Mouse (Mus musculus) hematopoietic stem cell, adult 5-6 weeks (primary cell): ENCODE data around the gene Olfr834. TPM values are rescaled to one million over a fixed set of nuclear protein-coding genes. Genes with fewer than 3 reads are reported as not detected.

Source experiments
- ATAC-seq, 2 experiments: fragments of 125-278 bp in 1 of 2; replicated peaks in 1 of 2; 2 replicates each; pipeline ENCODE4 v1.8.0; 2016 to 2017; ENCODE audit warnings: inconsistent platforms in 2 of 2, mild to moderate bottlenecking in 2 of 2, moderate number of reproducible peaks in 2 of 2, low read depth in 1 of 2, moderate TSS enrichment in 1 of 2; ENCODE audit not compliant: low FRiP score in 2 of 2, poor library complexity in 2 of 2, severe bottlenecking in 2 of 2, insufficient read depth in 1 of 2, low TSS enrichment in 1 of 2
- total RNA-seq: library from RNA; stranded (forward); fragments of 172-1452, 232-1000 nt; gene quantifications from 2 replicates; pipeline ENCODE4 v1.2.3, GENCODE M21; 2017

The Olfr834 gene
- total RNA-seq: not detected in 2 replicates

DNA sequence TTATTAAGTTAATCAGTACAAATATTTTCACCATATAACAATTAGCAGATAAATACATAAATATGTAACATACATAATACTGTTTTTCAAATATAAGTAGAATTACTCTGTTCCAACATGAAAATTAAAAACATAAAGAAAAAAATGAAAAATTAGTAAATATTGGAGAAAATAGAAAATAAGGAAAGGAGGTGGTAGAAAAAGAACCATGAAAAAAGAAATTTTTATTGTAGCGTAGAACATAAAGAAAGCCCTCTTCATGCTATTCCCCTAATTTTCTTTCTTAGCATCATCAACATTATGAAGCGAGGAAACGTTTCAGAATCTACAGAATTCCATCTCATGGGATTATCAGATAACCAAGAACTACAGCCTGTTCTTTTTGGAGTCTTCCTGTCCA lies at the start of gene Olfr834:
TSS of gene Olfr834 (plus strand) at position 301 of the 400 bp plus-strand sequence.
- no peak for ATAC-seq

DNA sequence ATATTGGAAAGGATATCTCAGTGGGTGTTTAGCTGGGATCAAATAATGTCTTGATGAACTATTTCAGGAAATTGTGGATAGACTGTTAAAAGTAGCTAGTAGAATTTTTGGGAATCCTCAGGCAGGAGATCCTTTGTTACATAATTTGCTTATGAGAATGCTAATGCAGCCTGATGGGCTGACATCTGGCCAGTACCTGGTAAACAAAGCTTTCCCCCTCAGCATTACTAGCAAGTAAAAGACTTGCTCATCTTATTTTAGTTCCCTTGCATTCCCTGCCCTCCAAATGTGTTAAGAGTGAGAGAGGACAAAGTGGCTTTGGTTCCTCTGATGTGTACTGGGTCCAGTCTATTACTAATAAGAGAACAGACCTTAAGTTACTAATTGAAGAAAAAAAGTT lies 25.8 kb upstream of the Olfr834 start:
- no peak for ATAC-seq

DNA sequence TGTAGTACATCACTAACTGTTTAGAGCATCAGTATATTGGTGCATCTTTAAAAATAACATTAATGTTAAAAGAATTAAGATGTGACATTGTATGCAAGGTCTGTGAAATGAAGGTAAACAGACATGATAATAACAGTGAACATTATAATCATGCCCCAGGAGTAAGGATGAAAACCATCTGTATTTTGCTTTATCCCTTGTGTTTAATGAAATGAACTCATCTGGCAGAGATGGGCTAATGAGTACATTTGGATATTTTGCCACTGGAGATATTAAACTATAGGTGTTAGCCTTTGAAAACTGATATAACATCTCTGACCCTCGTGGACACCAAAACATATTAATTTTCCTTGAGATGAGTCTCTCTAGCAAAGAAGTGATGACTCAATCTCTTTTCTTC lies 44.6 kb downstream of the Olfr834 start, which contains the start of gene Olfr835:
TSS of gene Olfr835 (plus strand) at position 301 of the 400 bp plus-strand sequence.
- no peak for ATAC-seq

Other genes with a start within 250 kb of the Olfr834 start
- not detected in 2 replicates for gene Olfr24, start 224.0 kb upstream of the Olfr834 start, total RNA-seq
- gene Olfr828, start 168.5 kb upstream of the Olfr834 start, total RNA-seq: not detected in 2 replicates
- gene Olfr829, start 133.1 kb upstream of the Olfr834 start, total RNA-seq: not detected in 2 replicates
- gene Olfr830, start 113.3 kb upstream of the Olfr834 start, total RNA-seq: not detected in 2 replicates
- gene Olfr832, start 50.9 kb upstream of the Olfr834 start, total RNA-seq: not detected in 2 replicates
- not detected in 2 replicates for gene Olfr835, start 44.7 kb downstream of the Olfr834 start, total RNA-seq
- not detected in 2 replicates for gene Olfr836, start 132.4 kb downstream of the Olfr834 start, total RNA-seq
- gene Olfr837, start 148.3 kb downstream of the Olfr834 start, total RNA-seq: not detected in 2 replicates
- not detected in 2 replicates for gene Olfr839-ps1, start 189.3 kb downstream of the Olfr834 start, total RNA-seq